Mouse (Mus musculus): ENCODE data around the gene Mtap. TPM values are rescaled to one million over a fixed set of nuclear protein-coding genes. Genes with fewer than 3 reads are reported as not detected.
A peak's percentile ranks its signal among the peaks of the same experiment; 100 is the strongest.

Mtap gene
- total RNA-seq, 2 experiments from 2014 or later: 10.6 TPM

- peak; percentile 53 to 59 for DNase-seq (ENCODE audit: extremely low spot score in 1 of 2, low spot score in 2 of 2)
- intact Hi-C loops (cut with DNase I): loop anchor here (1.0 to 2.0 kb wide), 2 partner anchors 191 to 257 kb away; no protein-coding TSS in a partner anchor
Observed at GRCm38 (mm10) chr4:89129311-89129913, 7.5 kb upstream of the Mtap start.

GRCm38 (mm10) chr4:89131795-89132194 lies 5.1 kb upstream of the Mtap start:
- intact Hi-C loops (cut with DNase I): no loop called here
- DNase-seq (ENCODE audit: extremely low spot score in 1 of 2, low spot score in 2 of 2): no peak

- intact Hi-C loops (cut with DNase I): no loop called here
- no peak for DNase-seq (ENCODE audit: extremely low spot score in 1 of 2, low spot score in 2 of 2)
Observed at GRCm38 (mm10) chr4:89136356-89136755, 566 bp upstream of the Mtap start.

GRCm38 (mm10) chr4:89137542-89138360 lies 829 bp downstream of the Mtap start:
- intact Hi-C loops (cut with DNase I): no loop called here
- peak in 1 of 2 experiments; percentile 55 for DNase-seq (ENCODE audit: extremely low spot score in 1 of 2, low spot score in 2 of 2)

GRCm38 (mm10) chr4:89138361-89138651 lies 1.4 kb downstream of the Mtap start:
- no peak for DNase-seq (ENCODE audit: extremely low spot score in 1 of 2, low spot score in 2 of 2)
- intact Hi-C loops (cut with DNase I): no loop called here

GRCm38 (mm10) chr4:89140832-89141231 lies 3.9 kb downstream of the Mtap start:
- intact Hi-C loops (cut with DNase I): no loop called here
- peak; percentile 48 to 49 for DNase-seq (ENCODE audit: extremely low spot score in 1 of 2, low spot score in 2 of 2)

GRCm38 (mm10) chr4:89145409-89145808 lies 8.5 kb downstream of the Mtap start:
- DNase-seq (ENCODE audit: extremely low spot score in 1 of 2, low spot score in 2 of 2): peak; percentile 35 to 72
- intact Hi-C loops (cut with DNase I): loop anchor here (1.0 kb wide), 1 partner anchor 379 kb away; no protein-coding TSS in a partner anchor

GRCm38 (mm10) chr4:89146291-89146690 lies 9.4 kb downstream of the Mtap start:
- intact Hi-C loops (cut with DNase I): no loop called here

GRCm38 (mm10) chr4:89149261-89149660 lies 12.3 kb downstream of the Mtap start:
- intact Hi-C loops (cut with DNase I): no loop called here

More at GRCm38 (mm10) chr4:89146291-89146690, 9.4 kb downstream of the Mtap start:
- DNase-seq (ENCODE audit: extremely low spot score in 1 of 2, low spot score in 2 of 2): no peak

GRCm38 (mm10) chr4:89161389-89161788 lies 24.5 kb downstream of the Mtap start:
- intact Hi-C loops (cut with DNase I): no loop called here
- DNase-seq (ENCODE audit: extremely low spot score in 1 of 2, low spot score in 2 of 2): no peak

More at GRCm38 (mm10) chr4:89149261-89149660, 12.3 kb downstream of the Mtap start:
- DNase-seq (ENCODE audit: extremely low spot score in 1 of 2, low spot score in 2 of 2): no peak

GRCm38 (mm10) chr4:89162496-89162895 lies 25.6 kb downstream of the Mtap start:
- intact Hi-C loops (cut with DNase I): no loop called here
- DNase-seq (ENCODE audit: extremely low spot score in 1 of 2, low spot score in 2 of 2): no peak

GRCm38 (mm10) chr4:89163613-89164012 lies 26.7 kb downstream of the Mtap start:
- intact Hi-C loops (cut with DNase I): no loop called here
- no peak for DNase-seq (ENCODE audit: extremely low spot score in 1 of 2, low spot score in 2 of 2)

GRCm38 (mm10) chr4:89164681-89165080 lies 27.8 kb downstream of the Mtap start:
- intact Hi-C loops (cut with DNase I): no loop called here
- DNase-seq (ENCODE audit: extremely low spot score in 1 of 2, low spot score in 2 of 2): no peak

- intact Hi-C loops (cut with DNase I): no loop called here
- DNase-seq (ENCODE audit: extremely low spot score in 1 of 2, low spot score in 2 of 2): no peak
Observed at GRCm38 (mm10) chr4:89168877-89169276, 32.0 kb downstream of the Mtap start.

GRCm38 (mm10) chr4:89169739-89170138 lies 32.8 kb downstream of the Mtap start:
- intact Hi-C loops (cut with DNase I): no loop called here
- DNase-seq (ENCODE audit: extremely low spot score in 1 of 2, low spot score in 2 of 2): no peak

GRCm38 (mm10) chr4:89170931-89171330 lies 34.0 kb downstream of the Mtap start:
- intact Hi-C loops (cut with DNase I): no loop called here
- no peak for DNase-seq (ENCODE audit: extremely low spot score in 1 of 2, low spot score in 2 of 2)

GRCm38 (mm10) chr4:89172873-89173605 lies 36.1 kb downstream of the Mtap start:
- no peak for DNase-seq (ENCODE audit: extremely low spot score in 1 of 2, low spot score in 2 of 2)
- intact Hi-C loops (cut with DNase I): no loop called here

GRCm38 (mm10) chr4:89177514-89178307 lies 40.8 kb downstream of the Mtap start:
- no peak for DNase-seq (ENCODE audit: extremely low spot score in 1 of 2, low spot score in 2 of 2)
- intact Hi-C loops (cut with DNase I): no loop called here

- no peak for DNase-seq (ENCODE audit: extremely low spot score in 1 of 2, low spot score in 2 of 2)
- intact Hi-C loops (cut with DNase I): no loop called here
Observed at GRCm38 (mm10) chr4:89180121-89180520, 43.2 kb downstream of the Mtap start.
